Mouse (Mus musculus): ENCODE data around the gene Fam71f2. TPM values are rescaled to one million over a fixed set of nuclear protein-coding genes. Genes with fewer than 3 reads are reported as not detected.
A peak's percentile ranks its signal among the peaks of the same experiment; 100 is the strongest.

Fam71f2 gene
- total and polyA plus RNA-seq, 3 experiments: 0.84 TPM; not detected in 2

- Histone ChIP-seq H3K4me3 (ENCODE audit: control insufficient read depth in 1 of 2, insufficient read depth in 1 of 2, low read depth in 2 of 2, low read length in 2 of 2) (no peak overlapping the region), H3K27me3 (ENCODE audit: control insufficient read depth in 1 of 2, insufficient read depth in 2 of 2, low read length in 2 of 2) (peaks cover 3 to 7% of the 10 kb centered on the region in 2 experiments; a peak in 2 of 4 replicates), H3K27ac (ENCODE audit: control insufficient read depth, low read depth, low read length) (no peak overlapping the region), H3K9me3 (replicated peaks; ENCODE audit: insufficient read depth, low read length) (no peaks in the 10 kb centered on the region), H3K4me1 (ENCODE audit: control insufficient read depth in 1 of 2, insufficient read depth in 2 of 2, low read length in 2 of 2) (no peaks in the 10 kb centered on the region), H3K9ac (ENCODE audit: control insufficient read depth, low read depth, low read length, poor library complexity, severe bottlenecking) (no peak overlapping the region), H3K36me3 (ENCODE audit: control insufficient read depth in 1 of 2, insufficient read depth in 2 of 2, low read length in 2 of 2) (no peaks in the 10 kb centered on the region), H3K79me2 (ENCODE audit: control insufficient read depth, insufficient read depth, low read length, poor library complexity) (no peaks in the 10 kb centered on the region)
- DNase-seq (ENCODE audit: low read depth, low spot score): peak; percentile 78
- TF ChIP-seq CHD2 (IDR thresholded peaks at IDR 0.05; ENCODE audit: low read length) (no peak), MYC (IDR thresholded peaks at IDR 0.05; ENCODE audit: low read depth, low read length) (0 out of 2 replicates have a peak, but pooled peaks have one; percentile 24), MAX (IDR thresholded peaks at IDR 0.05; ENCODE audit: low read length) (0 out of 2 replicates have a peak, but pooled peaks have one; percentile 16), UBTF (IDR thresholded peaks at IDR 0.05; ENCODE audit: borderline replicate concordance, insufficient read depth, low read depth, low read length) (no peak), MAZ (IDR thresholded peaks at IDR 0.05; ENCODE audit: low read depth, low read length) (peak; percentile 71; the same call in 1 of the 2 replicates), SMC3 (IDR thresholded peaks at IDR 0.05; ENCODE audit: low read depth, low read length) (peak; percentile 71), RAD21 (IDR thresholded peaks at IDR 0.05; ENCODE audit: low read depth, low read length) (peak; percentile 57), BHLHE40 (IDR thresholded peaks at IDR 0.05; ENCODE audit: borderline replicate concordance, low read depth, low read length) (no peak), NELFE (IDR thresholded peaks at IDR 0.05; ENCODE audit: low read depth, low read length) (no peak), ZC3H11A (IDR thresholded peaks at IDR 0.05; ENCODE audit: low read depth, low read length) (peak; percentile 44; the same call in 1 of the 2 replicates), CTCF (IDR thresholded peaks at IDR 0.05 in 2 of 3, conservative IDR thresholded peaks at IDR 0.05 in 1 of 3; ENCODE audit: control insufficient read depth in 1 of 3, insufficient read depth in 1 of 3, low read depth in 2 of 3, low read length in 3 of 3, poor library complexity in 1 of 3, severe bottlenecking in 1 of 3) (peak; percentile 53 to 89 (median 81)), ELF1 (IDR thresholded peaks at IDR 0.05; ENCODE audit: low read depth, low read length) (0 out of 2 replicates have a peak, but pooled peaks have one; percentile 28)
These were observed 38.6 kb upstream of the Fam71f2 start for GRCm38 (mm10) chr6:29240806-29241205.

GRCm38 (mm10) chr6:29241697-29242096 lies 37.7 kb upstream of the Fam71f2 start:
- Histone ChIP-seq H3K9me3 (replicated peaks; ENCODE audit: insufficient read depth, low read length) (no peaks in the 10 kb centered on the region), H3K36me3 (ENCODE audit: control insufficient read depth in 1 of 2, insufficient read depth in 2 of 2, low read length in 2 of 2) (no peaks in the 10 kb centered on the region), H3K79me2 (ENCODE audit: control insufficient read depth, insufficient read depth, low read length, poor library complexity) (no peaks in the 10 kb centered on the region), H3K27me3 (ENCODE audit: control insufficient read depth in 1 of 2, insufficient read depth in 2 of 2, low read length in 2 of 2) (peaks cover 9 to 13% of the 10 kb centered on the region in 2 experiments), H3K9ac (ENCODE audit: control insufficient read depth, low read depth, low read length, poor library complexity, severe bottlenecking) (no peak overlapping the region), H3K4me1 (ENCODE audit: control insufficient read depth in 1 of 2, insufficient read depth in 2 of 2, low read length in 2 of 2) (no peaks in the 10 kb centered on the region), H3K4me3 (ENCODE audit: control insufficient read depth in 1 of 2, insufficient read depth in 1 of 2, low read depth in 2 of 2, low read length in 2 of 2) (no peak overlapping the region), H3K27ac (ENCODE audit: control insufficient read depth, low read depth, low read length) (no peak overlapping the region)
- TF ChIP-seq RAD21 (IDR thresholded peaks at IDR 0.05; ENCODE audit: low read depth, low read length) (peak; percentile 23), E2F4 (IDR thresholded peaks at IDR 0.05; ENCODE audit: borderline replicate concordance, low read depth, low read length) (no peak), MEF2A (IDR thresholded peaks at IDR 0.05; ENCODE audit: extremely low read depth, insufficient replicate concordance, low read depth, low read length, poor library complexity, severe bottlenecking) (no peak), SMC3 (IDR thresholded peaks at IDR 0.05; ENCODE audit: low read depth, low read length) (peak; percentile 53), JUND (IDR thresholded peaks at IDR 0.05; ENCODE audit: low read depth, low read length) (no peak), HCFC1 (IDR thresholded peaks at IDR 0.05; ENCODE audit: low read depth, low read length) (no peak), TCF12 (IDR thresholded peaks at IDR 0.05; ENCODE audit: low read depth, low read length) (no peak), TBP (IDR thresholded peaks at IDR 0.05; ENCODE audit: low read depth, low read length) (no peak), ZNF384 (IDR thresholded peaks at IDR 0.05; ENCODE audit: low read depth, low read length) (no peak), CTCF (IDR thresholded peaks at IDR 0.05 in 2 of 3, conservative IDR thresholded peaks at IDR 0.05 in 1 of 3; ENCODE audit: control insufficient read depth in 1 of 3, insufficient read depth in 1 of 3, low read depth in 2 of 3, low read length in 3 of 3, poor library complexity in 1 of 3, severe bottlenecking in 1 of 3) (peak; percentile 25 to 70 (median 66))
- DNase-seq (ENCODE audit: low read depth, low spot score): peak; percentile 64
